Mouse (Mus musculus): ENCODE measurements at regions not wholly inside any gene's neighbourhood (a gene's known extent, or its start where the extent isn't known, plus 50 kb on each side); places are given as distances from the start of the nearest gene placed in this dataset.

DNA sequence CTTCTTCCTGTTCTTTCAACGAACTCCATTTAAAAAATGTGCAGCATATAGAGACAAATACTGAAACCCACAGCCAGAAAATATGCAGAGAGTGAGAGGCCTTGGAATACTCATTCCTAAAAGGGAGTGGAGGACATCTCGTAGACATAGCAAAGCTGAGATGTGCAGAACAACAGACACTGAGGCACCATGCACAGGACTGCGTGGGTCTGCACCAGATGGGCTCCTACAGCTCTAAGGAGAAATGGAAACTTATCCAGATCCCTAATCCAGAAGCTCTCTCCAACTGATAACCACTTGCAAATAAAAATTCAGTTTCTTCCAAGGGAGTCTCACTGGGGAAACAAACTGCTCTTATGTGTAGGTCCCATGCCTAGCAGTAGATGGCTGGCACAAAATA, 101.6 kb downstream of the Slc25a24 start:
- Histone ChIP-seq H3K4me1 (ENCODE audit: control insufficient read depth in 1 of 2, insufficient read depth in 2 of 2, low read length in 2 of 2) (no peaks in the 10 kb centered on the region), H3K27ac (ENCODE audit: control insufficient read depth, low read depth, low read length) (no peak overlapping the region), H3K9ac (ENCODE audit: control insufficient read depth, low read depth, low read length, poor library complexity, severe bottlenecking) (no peak overlapping the region), H3K27me3 (ENCODE audit: control insufficient read depth in 1 of 2, insufficient read depth in 2 of 2, low read length in 2 of 2) (no peaks in the 10 kb centered on the region; a peak in 1 of 4 replicates), H3K79me2 (ENCODE audit: control insufficient read depth, insufficient read depth, low read length, poor library complexity) (no peaks in the 10 kb centered on the region), H3K36me3 (ENCODE audit: control insufficient read depth in 1 of 2, insufficient read depth in 2 of 2, low read length in 2 of 2) (no peaks in the 10 kb centered on the region), H3K4me3 (ENCODE audit: control insufficient read depth in 1 of 2, insufficient read depth in 1 of 2, low read depth in 2 of 2, low read length in 2 of 2) (no peak overlapping the region), H3K9me3 (replicated peaks; ENCODE audit: insufficient read depth, low read length) (no peaks in the 10 kb centered on the region)
- DNase-seq (ENCODE audit: low read depth, low spot score), result no peak
- TF ChIP-seq TBP (IDR thresholded peaks at IDR 0.05; ENCODE audit: low read depth, low read length) (no peak), NRF1 (IDR thresholded peaks at IDR 0.05; ENCODE audit: insufficient read depth, low read depth, low read length, poor library complexity, severe bottlenecking) (no peak), TCF12 (IDR thresholded peaks at IDR 0.05; ENCODE audit: low read depth, low read length) (no peak), E2F4 (IDR thresholded peaks at IDR 0.05; ENCODE audit: borderline replicate concordance, low read depth, low read length) (no peak), MAX (IDR thresholded peaks at IDR 0.05; ENCODE audit: low read length) (no peak), ETS1 (IDR thresholded peaks at IDR 0.05; ENCODE audit: low read depth, low read length) (no peak), MAFK (IDR thresholded peaks at IDR 0.05; ENCODE audit: borderline replicate concordance, low read depth, low read length) (no peak), CHD2 (IDR thresholded peaks at IDR 0.05; ENCODE audit: low read length) (no peak), POLR2AphosphoS5 (IDR thresholded peaks at IDR 0.05; ENCODE audit: borderline replicate concordance, low read depth, low read length) (no peak), ZC3H11A (IDR thresholded peaks at IDR 0.05; ENCODE audit: low read depth, low read length) (no peak), CHD1 (IDR thresholded peaks at IDR 0.05; ENCODE audit: low read depth, low read length) (no peak), MXI1 (IDR thresholded peaks at IDR 0.05; ENCODE audit: low read depth, low read length) (no peak), ZNF384 (IDR thresholded peaks at IDR 0.05; ENCODE audit: low read depth, low read length) (no peak)

DNA sequence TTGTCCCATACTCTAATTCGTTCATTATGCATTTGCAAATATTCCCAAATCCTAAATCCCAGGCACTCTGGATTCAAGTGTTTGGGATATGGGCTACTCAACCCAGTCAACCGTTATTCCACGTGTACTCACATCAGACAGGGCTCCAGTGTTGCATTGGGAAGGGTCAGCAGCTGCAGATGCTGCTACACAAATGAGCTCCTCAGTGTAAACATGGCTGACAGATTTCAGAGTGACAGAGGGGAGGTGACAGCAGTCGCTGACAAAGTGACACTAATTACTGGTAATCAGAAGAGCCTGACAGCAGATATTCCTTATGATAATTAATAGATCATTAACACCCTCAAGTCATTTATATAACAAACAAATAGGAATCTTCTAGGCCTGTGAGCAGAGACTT, 106.2 kb upstream of the Vav3 start:
- Histone ChIP-seq H3K27me3 (ENCODE audit: control insufficient read depth in 1 of 2, insufficient read depth in 2 of 2, low read length in 2 of 2) (no peaks in the 10 kb centered on the region), H3K79me2 (ENCODE audit: control insufficient read depth, insufficient read depth, low read length, poor library complexity) (no peaks in the 10 kb centered on the region), H3K9ac (ENCODE audit: control insufficient read depth, low read depth, low read length, poor library complexity, severe bottlenecking) (no peak overlapping the region), H3K4me3 (ENCODE audit: control insufficient read depth in 1 of 2, insufficient read depth in 1 of 2, low read depth in 2 of 2, low read length in 2 of 2) (no peak overlapping the region), H3K9me3 (replicated peaks; ENCODE audit: insufficient read depth, low read length) (no peaks in the 10 kb centered on the region), H3K27ac (ENCODE audit: control insufficient read depth, low read depth, low read length) (no peak overlapping the region), H3K4me1 (ENCODE audit: control insufficient read depth in 1 of 2, insufficient read depth in 2 of 2, low read length in 2 of 2) (no peaks in the 10 kb centered on the region), H3K36me3 (ENCODE audit: control insufficient read depth in 1 of 2, insufficient read depth in 2 of 2, low read length in 2 of 2) (no peaks in the 10 kb centered on the region)
- TF ChIP-seq EP300 (IDR thresholded peaks at IDR 0.05; ENCODE audit: low read depth in 1 of 2, low read length in 2 of 2) (no peak), TBP (IDR thresholded peaks at IDR 0.05; ENCODE audit: low read depth, low read length) (no peak)
- no peak for DNase-seq (ENCODE audit: low read depth, low spot score)

DNA sequence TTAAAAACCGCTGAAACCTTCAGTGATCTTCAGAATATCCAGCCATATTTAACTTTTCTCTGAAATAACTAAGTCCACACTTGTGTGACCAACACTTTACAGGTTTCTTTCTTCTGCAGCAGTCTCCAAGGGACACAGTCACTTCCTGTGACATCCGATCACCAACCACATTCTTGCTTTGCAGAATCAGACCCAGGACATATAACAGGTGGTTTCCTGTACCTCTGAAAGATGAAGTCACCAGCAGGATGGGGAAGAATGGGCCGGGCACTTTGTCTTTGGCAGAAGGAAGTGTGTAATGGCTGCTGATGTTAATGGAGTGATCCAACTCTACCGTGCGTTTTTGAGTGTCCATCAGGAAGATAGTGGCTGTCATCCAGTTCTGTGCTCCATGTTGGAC, 103.5 kb upstream of the Vav3 start:
- H3K4me1 ChIP-seq (ENCODE audit: control insufficient read depth in 1 of 2, insufficient read depth in 2 of 2, low read length in 2 of 2), result no peaks in the 10 kb centered on the region
- no peaks in the 10 kb centered on the region for H3K9me3 ChIP-seq (replicated peaks; ENCODE audit: insufficient read depth, low read length)
- no peak for DNase-seq (ENCODE audit: low read depth, low spot score)
- H3K27ac ChIP-seq (ENCODE audit: control insufficient read depth, low read depth, low read length), result no peak overlapping the region
- no peaks in the 10 kb centered on the region for H3K36me3 ChIP-seq (ENCODE audit: control insufficient read depth in 1 of 2, insufficient read depth in 2 of 2, low read length in 2 of 2)
- H3K79me2 ChIP-seq (ENCODE audit: control insufficient read depth, insufficient read depth, low read length, poor library complexity), result no peaks in the 10 kb centered on the region
- H3K4me3 ChIP-seq (ENCODE audit: control insufficient read depth in 1 of 2, insufficient read depth in 1 of 2, low read depth in 2 of 2, low read length in 2 of 2), result no peak overlapping the region
- TF ChIP-seq SIN3A (IDR thresholded peaks at IDR 0.05; ENCODE audit: low read length) (no peak), ZC3H11A (IDR thresholded peaks at IDR 0.05; ENCODE audit: low read depth, low read length) (no peak), MEF2A (IDR thresholded peaks at IDR 0.05; ENCODE audit: extremely low read depth, insufficient replicate concordance, low read depth, low read length, poor library complexity, severe bottlenecking) (no peak), POLR2AphosphoS5 (IDR thresholded peaks at IDR 0.05; ENCODE audit: borderline replicate concordance, low read depth, low read length) (no peak), JUND (IDR thresholded peaks at IDR 0.05; ENCODE audit: low read depth, low read length) (no peak), USF1 (IDR thresholded peaks at IDR 0.05; ENCODE audit: low read depth, low read length) (no peak)
- no peak overlapping the region for H3K9ac ChIP-seq (ENCODE audit: control insufficient read depth, low read depth, low read length, poor library complexity, severe bottlenecking)
- no peaks in the 10 kb centered on the region; a peak in 1 of 4 replicates for H3K27me3 ChIP-seq (ENCODE audit: control insufficient read depth in 1 of 2, insufficient read depth in 2 of 2, low read length in 2 of 2)
